Mouse (Mus musculus): ENCODE measurements around the gene Atg9b. TPM values are rescaled to one million over a fixed set of nuclear protein-coding genes. Genes with fewer than 3 reads are reported as not detected.
A peak's percentile ranks its signal among the peaks of the same experiment; 100 is the strongest.

Atg9b gene
- total RNA-seq, 2 experiments from 2014 or later = 0.27 to 0.75 TPM

- intact Hi-C loops (cut with DNase I) = no loop called here
- peak; percentile 53 to 56 for DNase-seq
Measured at GRCm38 (mm10) chr5:24384407-24384806, 7.5 kb downstream of the Atg9b start.

- DNase-seq = peak; percentile 86 to 88
- intact Hi-C loops (cut with DNase I) = no loop called here
Measured at GRCm38 (mm10) chr5:24383026-24383859, 8.7 kb downstream of the Atg9b start.

GRCm38 (mm10) chr5:24381988-24382387, 10.0 kb downstream of the Atg9b start:
- intact Hi-C loops (cut with DNase I) = no loop called here
- DNase-seq = no peak

GRCm38 (mm10) chr5:24381486-24381885, 10.5 kb downstream of the Atg9b start:
- no peak for DNase-seq
- intact Hi-C loops (cut with DNase I) = no loop called here

GRCm38 (mm10) chr5:24380499-24380898, 11.4 kb downstream of the Atg9b start:
- intact Hi-C loops (cut with DNase I) = no loop called here
- DNase-seq = no peak

GRCm38 (mm10) chr5:24379501-24379900, 12.4 kb downstream of the Atg9b start:
- DNase-seq = no peak
- intact Hi-C loops (cut with DNase I) = no loop called here

- intact Hi-C loops (cut with DNase I) = no loop called here
- DNase-seq = no peak
Measured at GRCm38 (mm10) chr5:24378700-24379099, 13.2 kb downstream of the Atg9b start.

GRCm38 (mm10) chr5:24374666-24375328, 17.1 kb downstream of the Atg9b start:
- DNase-seq = no peak
- intact Hi-C loops (cut with DNase I) = no loop called here

- no peak for DNase-seq
- intact Hi-C loops (cut with DNase I) = no loop called here
Measured at GRCm38 (mm10) chr5:24374216-24374615, 17.7 kb downstream of the Atg9b start.

- DNase-seq = no peak
- intact Hi-C loops (cut with DNase I) = no loop called here
Measured at GRCm38 (mm10) chr5:24373807-24374206, 18.1 kb downstream of the Atg9b start.

GRCm38 (mm10) chr5:24369767-24370166, 22.2 kb downstream of the Atg9b start:
- DNase-seq = no peak
- intact Hi-C loops (cut with DNase I) = loop anchor here (10.0 kb wide), 1 partner anchor 205 kb away; the partner anchor contains the start of gene Nupl2

- no peak for DNase-seq
- intact Hi-C loops (cut with DNase I) = loop anchor here (10.0 kb wide), 1 partner anchor 202 kb away; the partner anchor contains the start of gene Nupl2
Measured at GRCm38 (mm10) chr5:24366426-24366825, 25.5 kb downstream of the Atg9b start.

GRCm38 (mm10) chr5:24365528-24365927, 26.4 kb downstream of the Atg9b start:
- intact Hi-C loops (cut with DNase I) = loop anchor here (10.0 kb wide), 1 partner anchor 201 kb away; the partner anchor contains the start of gene Nupl2
- peak in 1 of 2 experiments; percentile 33 for DNase-seq

- no peak for DNase-seq
- intact Hi-C loops (cut with DNase I) = loop anchor here (10.0 kb wide), 1 partner anchor 200 kb away; the partner anchor contains the start of gene Nupl2
Measured at GRCm38 (mm10) chr5:24364963-24365362, 27.0 kb downstream of the Atg9b start.

GRCm38 (mm10) chr5:24364508-24364907, 27.4 kb downstream of the Atg9b start, which contains the start of gene Nos3:
Nos3 (plus strand) TSS chr5:24364810.
- peak; percentile 68 to 73 for DNase-seq
- intact Hi-C loops (cut with DNase I) = loop anchor here (10.0 kb wide), 1 partner anchor 200 kb away; the partner anchor contains the start of gene Nupl2

- DNase-seq = no peak
- intact Hi-C loops (cut with DNase I) = loop anchor here (10.0 kb wide), 1 partner anchor 199 kb away; the partner anchor contains the start of gene Nupl2
Measured at GRCm38 (mm10) chr5:24364061-24364460, 27.9 kb downstream of the Atg9b start.

GRCm38 (mm10) chr5:24363467-24363866, 28.5 kb downstream of the Atg9b start:
- intact Hi-C loops (cut with DNase I) = loop anchor here (10.0 kb wide), 1 partner anchor 199 kb away; the partner anchor contains the start of gene Nupl2
- no peak for DNase-seq

GRCm38 (mm10) chr5:24360792-24361454, 31.0 kb downstream of the Atg9b start:
- DNase-seq = peak; percentile 87 to 90
- intact Hi-C loops (cut with DNase I) = loop anchor here (1.0 to 10.0 kb wide), 3 partner anchors 32 to 196 kb away; partner anchors contain the start of genes Abcb8, Atg9b and Nupl2

- peak; percentile 71 to 78 for DNase-seq
- intact Hi-C loops (cut with DNase I) = loop anchor here (1.0 kb wide), 1 partner anchor 21 kb away; no protein-coding TSS in a partner anchor
Measured at GRCm38 (mm10) chr5:24357461-24357860, 34.5 kb downstream of the Atg9b start.

- DNase-seq = no peak
- intact Hi-C loops (cut with DNase I) = loop anchor here (1.0 kb wide), 1 partner anchor 20 kb away; no protein-coding TSS in a partner anchor
Measured at GRCm38 (mm10) chr5:24356764-24357163, 35.2 kb downstream of the Atg9b start.
